Mouse (Mus musculus): Measurements from ENCODE around the gene Leng8.
A peak's percentile ranks its signal among the peaks of the same experiment; 100 is the strongest.

The Leng8 gene

GRCm38 (mm10) chr7:4136771-4137531 lies at the start of gene Leng8:
Gene Leng8 (plus strand): TSS chr7:4137039.
- peak; percentile 98 for DNase-seq

DNA sequence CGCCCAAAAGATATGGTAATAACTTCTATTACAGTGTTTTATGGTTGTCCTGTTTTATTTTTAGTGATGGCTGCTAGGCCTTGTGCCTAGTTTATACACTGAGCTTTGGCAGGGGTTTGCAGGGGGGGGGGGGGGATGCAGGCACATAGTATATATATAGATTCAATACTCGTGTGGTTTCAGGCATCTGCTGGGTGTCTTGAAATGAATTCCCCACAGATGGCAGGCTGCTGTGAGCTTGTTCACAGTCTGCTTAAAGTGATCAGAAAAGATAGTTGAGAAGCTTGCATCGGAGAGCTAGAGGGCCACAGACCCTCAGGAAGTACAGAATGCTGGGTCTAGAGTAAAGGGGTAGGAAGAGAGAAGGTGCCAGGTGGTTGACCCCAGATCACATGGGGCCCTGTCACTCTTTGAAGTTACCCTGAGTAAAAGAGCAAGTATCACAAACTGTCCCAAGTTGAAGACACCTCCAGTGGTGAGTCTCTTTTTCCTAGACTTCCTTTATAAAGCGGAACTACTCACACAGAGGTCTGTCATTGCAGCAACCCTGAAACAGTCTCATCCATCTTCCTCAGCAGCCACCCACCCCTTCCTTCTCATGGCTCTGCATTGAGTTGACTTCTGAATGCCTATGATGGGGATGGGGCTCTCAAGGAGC lies 49.5 kb upstream of the Leng8 start:
- peak; percentile 40 for DNase-seq

DNA sequence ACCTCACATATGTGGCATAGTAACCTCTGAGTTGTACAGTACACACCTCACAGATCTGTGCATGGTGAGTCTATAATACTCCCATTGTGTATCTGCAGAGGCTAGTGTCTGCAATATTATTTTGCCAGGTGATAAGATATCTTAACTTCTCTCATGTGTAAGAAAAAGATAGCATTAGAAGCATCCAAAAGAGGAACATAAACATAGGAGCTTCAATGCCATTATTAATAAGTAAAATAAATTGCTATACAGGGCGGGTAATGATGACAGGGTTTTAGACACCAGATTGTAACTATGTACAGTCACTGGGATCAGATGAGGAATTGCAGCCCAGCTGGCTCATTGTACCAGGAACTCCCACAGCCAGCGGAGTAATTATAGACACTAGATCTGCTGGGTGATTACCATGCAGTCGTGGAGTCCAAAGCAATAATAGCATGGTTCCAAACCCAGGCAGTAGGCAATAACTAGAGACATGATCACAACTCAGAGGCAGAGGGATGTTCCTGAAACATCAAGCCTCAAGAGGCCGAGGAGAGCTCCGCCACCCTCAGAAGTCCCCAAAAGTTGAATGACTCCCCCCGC lies 48.9 kb upstream of the Leng8 start:
- no peak for DNase-seq

DNA sequence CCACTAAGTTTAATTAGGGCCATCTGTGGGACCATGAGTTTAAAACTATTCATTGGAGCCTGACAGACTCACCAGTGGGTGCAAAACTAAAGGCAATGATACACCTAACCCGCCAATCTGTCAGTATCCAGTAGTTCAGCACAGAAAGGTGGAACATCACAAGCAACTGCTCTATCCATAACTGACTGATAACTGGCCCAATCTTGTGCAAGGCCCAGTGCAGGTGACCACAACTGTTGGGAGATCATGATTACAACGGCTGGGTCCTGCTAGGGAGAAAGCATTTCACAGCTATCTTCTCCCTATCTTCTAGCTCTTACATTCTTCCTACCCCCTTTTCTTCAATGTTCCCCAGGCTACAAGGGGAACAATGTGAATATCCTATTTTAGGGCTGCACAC lies 48.2 kb upstream of the Leng8 start:
- DNase-seq: no peak

GRCm38 (mm10) chr7:4091170-4091569 lies 45.7 kb upstream of the Leng8 start:
- DNase-seq: no peak

- DNase-seq: no peak
Observed at GRCm38 (mm10) chr7:4098301-4098700, 38.5 kb upstream of the Leng8 start.

- no peak for DNase-seq
Observed at GRCm38 (mm10) chr7:4098832-4099231, 38.0 kb upstream of the Leng8 start.

GRCm38 (mm10) chr7:4101144-4101543 lies 35.7 kb upstream of the Leng8 start:
- no peak for DNase-seq

DNA sequence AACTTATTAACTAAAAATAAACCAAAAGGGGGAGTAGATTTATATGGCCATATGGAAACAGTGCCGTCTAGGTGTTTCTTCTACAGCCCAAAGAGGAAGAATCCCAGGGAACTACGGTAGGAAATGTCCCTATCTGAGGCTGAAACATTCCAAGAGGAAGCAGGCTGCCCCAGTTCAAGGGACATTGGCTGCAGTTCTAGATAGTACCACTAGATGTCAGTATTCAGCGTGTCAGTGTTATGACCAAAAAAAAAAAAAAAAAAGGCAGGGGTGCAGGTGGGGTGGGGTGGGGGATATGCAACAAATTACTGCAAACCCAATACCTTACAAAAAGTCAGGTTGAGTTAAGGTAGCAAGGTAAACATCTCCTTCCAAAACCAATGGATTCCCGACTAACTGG lies 33.4 kb upstream of the Leng8 start:
- peak; percentile 14 for DNase-seq

- DNase-seq: no peak
Observed at GRCm38 (mm10) chr7:4111766-4112165, 25.1 kb upstream of the Leng8 start.

- no peak for DNase-seq
Observed at GRCm38 (mm10) chr7:4117050-4117814, 19.6 kb upstream of the Leng8 start.

DNA sequence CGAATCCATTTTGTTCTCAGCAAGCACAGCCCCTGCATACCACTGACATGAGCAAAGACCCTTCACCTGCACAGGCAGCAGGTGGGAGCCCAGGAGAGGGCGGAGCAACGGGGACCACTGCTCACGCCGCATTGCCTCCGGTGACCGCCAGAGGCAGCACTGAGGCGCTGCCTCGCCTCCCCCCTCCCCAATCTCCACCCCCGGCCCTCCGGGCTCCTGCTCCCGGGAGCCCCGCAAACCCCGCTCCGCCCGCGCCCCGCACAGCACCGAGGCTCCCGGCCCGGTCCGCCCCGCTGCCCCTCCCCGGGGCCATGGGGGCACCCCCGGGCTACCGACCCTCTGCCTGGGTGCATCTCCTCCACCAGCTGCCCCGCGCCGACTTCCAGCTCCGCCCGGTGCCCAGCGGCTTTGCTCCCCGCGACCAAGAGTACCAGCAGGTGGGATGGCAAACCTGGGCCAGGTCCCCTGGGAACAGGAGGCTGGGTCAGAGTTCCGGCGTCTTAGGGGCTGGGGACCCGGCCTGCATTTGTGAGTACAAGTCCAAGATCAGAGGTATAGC lies 17.4 kb upstream of the Leng8 start, which contains the start of gene Ttyh1:
Gene Ttyh1 (plus strand): TSS at position 65 of the 559 bp plus-strand sequence.
- peak; percentile 46 for DNase-seq

DNA sequence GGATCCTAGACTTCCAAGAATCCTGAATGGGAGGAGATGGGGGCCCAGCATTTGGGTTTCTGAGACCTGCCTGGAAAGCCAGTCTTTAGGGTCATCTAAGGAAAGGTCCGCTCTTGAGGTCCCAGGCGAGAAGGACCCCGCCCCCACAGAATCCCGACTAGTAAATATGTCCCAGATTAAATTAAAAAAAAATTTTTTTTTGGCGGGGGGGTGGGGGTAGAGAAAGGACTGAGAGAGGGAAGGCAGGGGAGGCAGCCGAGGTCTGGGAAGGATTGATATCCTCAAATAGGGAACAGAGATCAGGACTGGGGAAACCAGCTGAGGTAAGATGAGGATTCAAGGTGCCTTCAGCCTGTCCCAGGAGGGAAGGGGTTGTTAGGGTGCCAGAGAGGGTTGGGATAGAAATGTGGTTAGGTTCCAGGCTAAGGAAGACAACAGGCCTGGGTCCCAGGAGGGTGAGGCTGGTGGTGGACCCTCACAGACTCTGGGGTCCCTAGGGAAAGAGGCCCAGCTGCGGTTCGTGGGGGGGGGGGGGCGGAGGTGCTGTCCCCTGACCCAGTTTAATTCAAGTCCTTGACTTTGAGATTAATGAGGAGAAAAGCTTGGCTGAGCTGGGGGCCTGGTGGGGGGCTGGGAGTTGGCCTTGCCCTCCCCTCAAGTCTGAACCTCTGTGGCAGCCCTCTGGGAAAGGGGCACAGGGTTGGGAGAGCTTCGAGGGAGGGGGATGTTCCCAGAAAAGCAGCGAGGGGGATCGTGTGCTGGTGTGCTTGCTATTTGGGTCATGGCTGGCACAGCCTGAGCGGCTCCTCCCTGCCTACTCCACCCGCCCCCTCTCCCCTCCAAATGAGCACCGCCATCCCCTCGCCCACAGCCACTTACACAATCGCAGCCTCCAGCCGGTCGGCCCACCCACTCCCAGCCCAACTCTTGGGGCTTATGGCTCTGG lies 16.6 kb upstream of the Leng8 start:
- DNase-seq: no peak

DNA sequence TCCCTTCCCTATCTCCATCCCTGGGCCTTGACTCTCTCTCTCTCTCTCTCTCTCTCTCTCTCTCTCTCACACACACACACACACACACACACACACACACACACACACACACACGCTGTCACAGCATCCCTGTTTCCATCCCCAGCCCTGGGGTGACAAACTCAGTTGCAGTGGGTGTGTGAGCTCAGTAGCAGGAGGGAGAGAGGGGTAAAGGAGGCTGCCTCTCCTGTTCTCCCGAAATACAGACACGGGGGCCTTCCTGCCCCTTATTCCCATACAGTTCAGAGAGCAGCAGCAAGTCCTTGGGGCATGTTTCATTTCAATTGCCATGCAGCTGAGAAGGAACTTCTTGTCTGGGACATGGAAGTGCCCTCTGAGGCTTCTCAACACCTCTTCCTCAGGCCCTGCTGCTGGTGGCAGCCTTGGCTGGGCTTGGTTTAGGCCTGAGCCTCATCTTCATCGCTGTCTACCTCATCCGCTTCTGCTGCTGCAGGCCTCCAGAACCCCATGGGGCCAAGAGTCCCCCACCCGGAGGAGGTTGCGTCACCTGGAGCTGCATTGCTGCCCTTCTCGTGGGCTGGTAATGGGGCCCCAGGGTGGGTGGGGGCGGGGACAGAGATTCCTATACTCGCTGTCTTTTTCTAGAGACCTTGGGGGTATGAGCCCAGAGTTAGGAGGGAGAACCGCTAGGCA lies 14.6 kb upstream of the Leng8 start:
- no peak for DNase-seq

- DNase-seq: no peak
Observed at GRCm38 (mm10) chr7:4122783-4123182, 14.1 kb upstream of the Leng8 start.

DNA sequence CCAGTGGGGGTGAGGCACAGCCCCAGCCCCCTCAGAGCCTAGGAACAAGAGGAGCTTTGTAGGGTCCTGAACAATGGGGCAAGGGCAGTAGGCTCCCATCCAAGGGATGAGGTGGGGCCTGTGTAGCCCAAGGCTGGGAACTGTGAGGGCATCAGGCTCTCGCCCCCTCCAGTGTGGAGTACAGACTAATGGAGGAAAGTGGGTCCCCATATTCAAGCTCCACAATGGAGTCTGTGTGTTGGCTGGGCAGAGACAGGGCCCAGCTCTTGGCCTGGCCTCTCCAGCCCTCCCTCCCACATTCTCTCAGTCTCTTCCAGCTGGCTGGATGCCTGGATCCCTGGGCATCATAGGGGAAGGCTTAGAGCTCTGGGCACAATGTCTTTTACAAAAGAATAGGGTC lies 13.1 kb upstream of the Leng8 start:
- no peak for DNase-seq

- DNase-seq: peak; percentile 30
Observed at GRCm38 (mm10) chr7:4124315-4124759, 12.5 kb upstream of the Leng8 start.

GRCm38 (mm10) chr7:4124856-4125255 lies 12.0 kb upstream of the Leng8 start:
- DNase-seq: no peak

GRCm38 (mm10) chr7:4125306-4125705 lies 11.5 kb upstream of the Leng8 start:
- DNase-seq: no peak

DNA sequence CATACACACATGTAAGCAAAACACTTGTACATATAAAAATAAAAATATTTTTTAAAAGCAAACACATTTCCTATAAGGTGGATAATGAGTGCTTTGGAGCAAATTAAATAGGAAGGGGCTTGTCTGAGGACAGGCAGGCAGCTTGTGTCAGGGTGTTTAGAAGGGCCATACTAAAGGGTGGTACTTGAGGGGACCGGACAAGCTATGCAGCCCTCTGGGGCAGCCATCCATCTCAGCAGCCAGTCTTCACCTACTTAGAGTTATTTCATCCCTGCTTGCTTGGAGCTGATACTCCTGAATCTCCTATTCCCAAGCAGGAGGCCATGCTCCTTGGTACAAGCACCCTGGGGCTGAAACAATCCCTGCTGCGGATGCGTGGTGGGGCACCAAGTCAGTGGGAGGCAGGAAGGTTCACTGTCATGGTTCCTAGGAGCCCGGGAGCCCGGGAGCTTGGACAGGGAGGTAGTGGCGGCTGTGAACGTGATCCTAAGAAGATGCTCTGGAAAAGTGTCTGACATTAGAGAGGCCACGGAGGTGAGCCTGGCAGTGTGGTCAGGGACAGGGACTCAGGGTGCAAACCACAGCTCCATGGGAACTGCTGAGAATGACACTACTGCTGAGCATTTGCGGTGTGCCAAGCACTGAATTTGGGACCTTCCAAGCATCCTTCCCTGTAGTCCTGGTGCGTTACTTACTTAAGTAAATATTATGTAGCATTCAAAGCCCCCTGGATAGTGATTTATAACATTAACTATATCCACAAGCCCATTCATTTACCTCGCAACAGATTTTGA lies 9.7 kb upstream of the Leng8 start:
- DNase-seq: no peak

All from thymus, postnatal 25 days (tissue).